ENCODE assay signal across 8 mouse cellular contexts in genomic region chr16:94497911-94498310, GRCm38 (mm10). TPM values are rescaled to one million over a fixed set of nuclear protein-coding genes. Genes with fewer than 3 reads are reported as not detected.
DNase-seq lines count a peak whose midpoint lies in the region; ATAC-seq and TF ChIP-seq lines count a peak whose summit lies in the region.

No protein-coding gene starts in this region.

- H3K27ac ChIP-seq in kidney, embryonic 15.5 days: no peak overlapping the region
- peak overlapping the region; percentile 29; the same call in 1 of the 2 replicates for H3K27ac ChIP-seq in bone marrow, adult 2 months (ENCODE audit: control insufficient read depth, insufficient read depth, low read depth, low read length, poor library complexity)
- H3K27ac ChIP-seq in layer of hippocampus, adult 2 months: peak overlapping the region; percentile 79

- H3K4me2 ChIP-seq in kidney, embryonic 15.5 days: no peak overlapping the region

- no peak overlapping the region for H3K4me3 ChIP-seq in kidney, embryonic 15.5 days (replicated peaks)
- no peak overlapping the region for H3K4me3 ChIP-seq in bone marrow, adult 2 months (replicated peaks; ENCODE audit: control insufficient read depth, low read depth, low read length)
- H3K4me3 ChIP-seq in layer of hippocampus, adult 2 months: no peak overlapping the region

- intact Hi-C loops in gastrocnemius, postnatal 14 days (cut with DNase I; ENCODE audit: low total_unique reads): no loop called here

- H3K27me3 ChIP-seq in kidney, embryonic 15.5 days: no peaks in the 10 kb centered on the region

- DNase-seq in kidney, adult 9 months: peak; percentile 39
- peak; percentile 73 for DNase-seq in gastrocnemius, postnatal 14 days
- DNase-seq in layer of hippocampus, adult 2 months (ENCODE audit: low spot score in 2 of 2): peak; percentile 58 to 72
- DNase-seq in lung, postnatal 10 days: peak; percentile 68
- DNase-seq in urinary bladder, postnatal 36 days (ENCODE audit: low spot score in 2 of 2): peak; percentile 52 to 77
- DNase-seq in spleen, postnatal 14 days (ENCODE audit: low spot score in 2 of 2): no peak

- H3K4me1 ChIP-seq in kidney, embryonic 15.5 days: no peaks in the 10 kb centered on the region
- no peaks in the 10 kb centered on the region; the same call in 1 of the 2 replicates for H3K4me1 ChIP-seq in bone marrow, adult 2 months (ENCODE audit: control insufficient read depth, insufficient read depth, low read length)

- ATAC-seq in kidney, embryonic 15.5 days (replicated peaks; ENCODE audit: low FRiP score): no peak

- H3K9ac ChIP-seq in kidney, embryonic 15.5 days: no peak overlapping the region

- H3K36me3 ChIP-seq in kidney, embryonic 15.5 days: peaks cover 70% of the 10 kb centered on the region

- no peak for TF ChIP-seq CTCF in bone marrow, adult 2 months (IDR thresholded peaks at IDR 0.05; ENCODE audit: control insufficient read depth, insufficient read depth, low read length)
- TF ChIP-seq CTCF in layer of hippocampus, adult 2 months (conservative IDR thresholded peaks at IDR 0.05): no peak

- no peak for TF ChIP-seq POLR2A in bone marrow, adult 2 months (IDR thresholded peaks at IDR 0.05; ENCODE audit: borderline replicate concordance, control insufficient read depth, low read depth, low read length)

- H3K9me3 ChIP-seq in kidney, embryonic 15.5 days (replicated peaks): no peaks in the 10 kb centered on the region

- 85% methylated on average over 5 of the region's 5 CpGs for WGBS in kidney, embryonic 15.5 days
- WGBS in bone marrow, adult 2 months: 21% methylated on average over 5 of the region's 5 CpGs

RNA-seq across cellular contexts. Expression of gene Vps26c, which starts 28.7 kb away (rescaled TPM):
- 56.4 and 59.3 TPM in 2 replicates for polyA plus RNA-seq in kidney, embryonic 15.5 days (2015; fragmentation: Nextera tagmentation; extraction: Ambion mirVana)
- polyA plus RNA-seq in bone marrow, adult 2 months (2011; ENCODE audit: insufficient read depth, insufficient read length, low replicate concordance, missing spikeins): 11.4 and 11.6 TPM in 2 replicates
- total RNA-seq in gastrocnemius, postnatal 14 days (2021): 10 to 100 TPM; 11.8 to 14.9 TPM
- total RNA-seq in layer of hippocampus, adult 2 months (2021): 10 to 100 TPM; 30.7 to 35.2 TPM

Comparison
In these comparisons a context has a peak if more than half of its experiments do, and no peak if none do; other contexts are left out.
1. DNase-seq: peak in kidney, adult 9 months (single experiment), gastrocnemius, postnatal 14 days (single experiment), layer of hippocampus, adult 2 months (2 of 2), lung, postnatal 10 days (single experiment) and urinary bladder, postnatal 36 days (2 of 2); none in spleen, postnatal 14 days (0 of 2).